Mouse (Mus musculus) naive thymus-derived CD4-positive, alpha-beta T cell, adult 5 months (primary cell): ENCODE data around the gene Hadhb. TPM values are rescaled to one million over a fixed set of nuclear protein-coding genes. Genes with fewer than 3 reads are reported as not detected.

ENCODE experiments used
- polyA plus RNA-seq: library from polyadenylated mRNA; unstranded; fragments of 100-300 nt; shearing (Covaris generic); gene quantifications from one replicate; pipeline ENCODE4 v1.2.1, GENCODE M21; 2017

Hadhb gene
- 219 TPM for polyA plus RNA-seq

DNA sequence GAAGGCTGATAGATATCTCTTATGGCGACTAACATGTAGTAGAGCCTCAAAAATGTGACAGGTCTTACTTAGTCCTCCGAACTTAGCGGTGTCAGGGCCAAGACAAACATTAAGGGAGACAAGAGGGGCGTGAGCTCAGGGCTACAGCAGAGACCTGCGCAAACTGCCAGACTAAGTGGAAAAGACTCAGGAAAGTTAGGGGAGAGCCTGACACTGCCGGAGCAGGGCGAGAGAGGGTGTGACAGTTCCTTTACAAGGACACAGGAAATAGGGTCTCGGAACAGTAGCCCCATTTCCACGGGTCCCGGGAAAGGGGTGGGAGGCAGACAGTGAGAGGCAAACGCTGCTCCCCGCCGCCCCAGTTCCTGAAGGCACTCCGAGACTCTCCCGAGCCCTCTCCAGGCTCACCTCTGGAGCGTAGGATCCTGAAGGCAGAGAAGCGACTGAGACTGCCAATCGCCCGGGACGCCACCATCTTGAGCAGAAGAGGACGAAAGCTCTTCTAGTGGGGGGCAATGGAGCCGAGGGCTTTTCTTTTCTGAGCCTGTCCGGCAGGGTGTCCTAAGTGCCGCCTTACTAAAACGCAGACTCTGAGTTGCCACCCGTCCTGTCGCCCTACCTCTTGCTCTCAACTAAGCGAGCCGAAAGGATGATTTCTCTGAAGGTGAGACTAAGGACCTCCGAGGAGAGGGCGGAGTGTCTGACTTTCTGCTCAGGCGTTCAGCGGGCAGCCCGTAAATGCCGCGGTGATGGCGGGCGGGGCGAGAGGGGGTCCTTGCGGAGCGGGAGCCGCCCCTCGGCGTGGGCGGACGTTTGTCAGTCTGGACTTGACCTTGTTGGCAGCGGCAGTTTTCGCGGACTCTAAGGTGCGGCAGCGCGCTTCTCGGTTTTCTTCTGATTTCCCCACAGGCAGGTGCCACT lies at the start of gene Hadhb, which contains the start of gene Hadha:
Hadhb (plus strand) TSS at position 775 of the 921 bp plus-strand sequence.
Hadha (minus strand) TSS at position 689 of the 921 bp plus-strand sequence.

GRCm38 (mm10) chr5:30105668-30106300 lies 49.3 kb upstream of the Hadhb start, which contains the start of gene 3110082J24Rik:
TSS of gene 3110082J24Rik (minus strand) at chr5:30106086.

DNA sequence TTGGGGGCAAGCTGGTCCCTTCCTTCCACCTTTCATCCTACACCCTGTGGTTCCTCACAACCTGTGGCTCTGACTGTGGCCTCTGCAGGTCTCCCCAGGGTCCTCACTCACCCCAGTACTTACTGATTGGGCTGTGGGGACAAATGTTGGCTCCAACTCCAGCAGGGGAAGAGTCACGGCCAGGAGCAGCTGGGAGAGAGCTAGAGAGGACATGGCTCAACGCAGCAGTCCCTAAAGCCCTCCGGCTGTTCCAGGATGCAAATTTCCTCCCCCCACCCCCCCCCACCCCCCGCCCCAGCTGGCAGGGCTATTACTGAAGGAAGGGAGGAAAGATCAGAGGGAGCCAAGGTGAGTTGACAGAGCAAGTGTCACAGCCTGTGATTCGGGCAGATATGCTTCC lies 50.4 kb downstream of the Hadhb start, which contains the start of gene Adgrf3:
Adgrf3 (minus strand) TSS at position 230 of the 400 bp plus-strand sequence.

DNA sequence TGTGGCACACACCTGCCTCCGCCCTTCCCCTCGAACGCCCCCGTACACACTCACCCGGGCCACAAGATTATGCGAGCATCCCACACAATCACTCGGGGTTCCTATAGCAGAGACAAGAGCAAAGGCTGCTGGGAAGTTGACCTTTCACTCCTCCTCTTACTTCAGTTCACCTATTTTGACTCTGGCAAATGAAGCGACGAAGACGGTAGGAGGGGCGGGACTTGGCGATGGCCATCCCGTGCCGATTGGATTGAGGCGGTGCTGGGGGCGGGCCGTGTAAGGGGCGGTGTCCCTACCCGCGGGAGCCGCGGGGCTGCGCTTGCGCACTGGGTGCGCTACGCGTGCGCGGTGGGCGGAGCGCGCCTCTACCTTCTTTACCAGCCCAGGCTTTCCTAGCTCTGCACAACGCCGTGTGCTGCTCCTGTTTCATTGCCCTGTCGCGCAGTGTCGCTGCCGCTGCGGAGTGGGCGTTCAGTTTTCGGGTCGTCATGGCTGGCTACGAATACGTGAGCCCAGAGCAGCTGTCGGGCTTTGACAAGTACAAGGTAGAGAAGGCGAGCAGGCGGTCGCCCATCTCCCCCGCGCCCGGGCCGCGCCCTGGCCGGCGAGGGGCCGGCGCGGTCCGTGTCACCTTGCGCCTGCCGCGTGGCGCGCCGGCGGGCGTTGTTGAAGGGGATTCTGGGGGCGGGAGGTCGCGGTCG lies 77.4 kb downstream of the Hadhb start, which contains the start of gene Selenoi:
Selenoi (plus strand) TSS at position 311 of the 701 bp plus-strand sequence.

Other genes with a start within 250 kb of the Hadhb start
- 0.19 TPM for gene Il6, start 142.1 kb upstream of the Hadhb start, polyA plus RNA-seq
- gene Tyms, start 81.6 kb upstream of the Hadhb start, polyA plus RNA-seq, result 4.6 TPM
- gene Garem2, start 50.1 kb upstream of the Hadhb start, polyA plus RNA-seq, result not detected
- gene 3110082J24Rik, start 49.2 kb upstream of the Hadhb start, polyA plus RNA-seq, result not detected
- gene Hadha, start 86 bp upstream of the Hadhb start, polyA plus RNA-seq, result 91.2 TPM
- gene Adgrf3, start 50.5 kb downstream of the Hadhb start, polyA plus RNA-seq, result not detected
- gene Selenoi, start 77.3 kb downstream of the Hadhb start, polyA plus RNA-seq, result 21.6 TPM
- gene Drc1, start 126.1 kb downstream of the Hadhb start, polyA plus RNA-seq, result 6.1 TPM